Mouse (Mus musculus) skeletal muscle tissue, postnatal 0 days (tissue): ENCODE measurements around the gene Tekt5. TPM values are rescaled to one million over a fixed set of nuclear protein-coding genes. Genes with fewer than 3 reads are reported as not detected.

Experiments
- polyA plus RNA-seq: library from polyadenylated mRNA; unstranded; fragments of >200 nt; fragmentation: Nextera tagmentation; extraction: Ambion mirVana; gene quantifications from 2 replicates; pipeline ENCODE4 v1.2.1, GENCODE M21; 2015

Tekt5 gene
- polyA plus RNA-seq = 7.6 TPM in 2 replicates

GRCm38 (mm10) chr16:10394699-10395540 lies at the start of gene Tekt5:
Gene Tekt5 (minus strand): TSS chr16:10395490.

GRCm38 (mm10) chr16:10411764-10412746 lies 16.8 kb upstream of the Tekt5 start, which contains the start of gene Nubp1:
Gene Nubp1 (plus strand): TSS chr16:10411948.

GRCm38 (mm10) chr16:10313646-10314088 lies 81.6 kb downstream of the Tekt5 start, which contains the start of gene Emp2:
Gene Emp2 (minus strand): TSS chr16:10313968.

Other genes with a start within 250 kb of the Tekt5 start
- gene Rpl39l, start 225.3 kb downstream of the Tekt5 start, polyA plus RNA-seq = 1.9 and 4.6 TPM in 2 replicates
- 0.17 and 0.26 TPM in 2 replicates for gene Atf7ip2, start 202.8 kb downstream of the Tekt5 start, polyA plus RNA-seq
- 24.9 and 25.3 TPM in 2 replicates for gene Emp2, start 81.5 kb downstream of the Tekt5 start, polyA plus RNA-seq
- gene Nubp1, start 16.5 kb upstream of the Tekt5 start, polyA plus RNA-seq = 17.2 and 17.4 TPM in 2 replicates
- 1.9 and 2.7 TPM in 2 replicates for gene Tvp23a, start 51.9 kb upstream of the Tekt5 start, polyA plus RNA-seq
- 0.11 and 0.21 TPM in 2 replicates for gene Ciita, start 84.6 kb upstream of the Tekt5 start, polyA plus RNA-seq
- 24.3 and 26.4 TPM in 2 replicates for gene Dexi, start 147.6 kb upstream of the Tekt5 start, polyA plus RNA-seq
- gene Clec16a, start 149.8 kb upstream of the Tekt5 start, polyA plus RNA-seq = 28.0 and 28.1 TPM in 2 replicates